Mouse (Mus musculus) liver, embryonic 14.5 days (tissue): Measurements from ENCODE around the gene Ccdc47.

Source experiments
- CTCF ChIP-seq: IDR thresholded peaks from 2 replicates; pipeline ENCODE4 v1.5.1; 2016; ENCODE audit warnings: antibody characterized with exemption, low read depth, control low read depth
- EP300 ChIP-seq: IDR thresholded peaks from 2 replicates; pipeline ENCODE4 v1.6.1; 2016; ENCODE audit warnings: antibody characterized with exemption, low read depth

- no peak for TF ChIP-seq CTCF
- TF ChIP-seq EP300: no peak
These were observed 56.8 kb downstream of the Ccdc47 start for GRCm38 (mm10) chr11:106159216-106159920.
